Mouse (Mus musculus): ENCODE data around the gene Cwc27.

The Cwc27 gene

GRCm38 (mm10) chr13:104779104-104779670 lies 37.8 kb downstream of the Cwc27 start:
- no peak for DNase-seq (ENCODE audit: low spot score)

GRCm38 (mm10) chr13:104763193-104763592 lies 53.7 kb downstream of the Cwc27 start:
- DNase-seq (ENCODE audit: low spot score) = no peak

GRCm38 (mm10) chr13:104762401-104762800 lies 54.5 kb downstream of the Cwc27 start:
- no peak for DNase-seq (ENCODE audit: low spot score)

- DNase-seq (ENCODE audit: low spot score) = no peak
These were observed 57.6 kb downstream of the Cwc27 start for GRCm38 (mm10) chr13:104759381-104759780.

- no peak for DNase-seq (ENCODE audit: low spot score)
These were observed 69.9 kb downstream of the Cwc27 start for GRCm38 (mm10) chr13:104747032-104747431.

- no peak for DNase-seq (ENCODE audit: low spot score)
These were observed 74.1 kb downstream of the Cwc27 start for GRCm38 (mm10) chr13:104742866-104743265.

- no peak for DNase-seq (ENCODE audit: low spot score)
These were observed 87.5 kb downstream of the Cwc27 start for GRCm38 (mm10) chr13:104729261-104730046.

GRCm38 (mm10) chr13:104727681-104728080 lies 89.3 kb downstream of the Cwc27 start:
- DNase-seq (ENCODE audit: low spot score) = no peak

GRCm38 (mm10) chr13:104720133-104720532 lies 96.8 kb downstream of the Cwc27 start:
- DNase-seq (ENCODE audit: low spot score) = no peak

GRCm38 (mm10) chr13:104694612-104695355 lies 122.2 kb downstream of the Cwc27 start:
- DNase-seq (ENCODE audit: low spot score) = no peak

GRCm38 (mm10) chr13:104692710-104693109 lies 124.2 kb downstream of the Cwc27 start:
- DNase-seq (ENCODE audit: low spot score) = no peak

GRCm38 (mm10) chr13:104685537-104685936 lies 131.4 kb downstream of the Cwc27 start:
- no peak for DNase-seq (ENCODE audit: low spot score)

- no peak for DNase-seq (ENCODE audit: low spot score)
These were observed 132.5 kb downstream of the Cwc27 start for GRCm38 (mm10) chr13:104684361-104685011.

- no peak for DNase-seq (ENCODE audit: low spot score)
These were observed 135.7 kb downstream of the Cwc27 start for GRCm38 (mm10) chr13:104681212-104681611.

GRCm38 (mm10) chr13:104661188-104661587 lies 155.8 kb downstream of the Cwc27 start:
- no peak for DNase-seq (ENCODE audit: low spot score)

- DNase-seq (ENCODE audit: low spot score) = no peak
These were observed 156.8 kb downstream of the Cwc27 start for GRCm38 (mm10) chr13:104660042-104660680.

- DNase-seq (ENCODE audit: low spot score) = no peak
These were observed 160.2 kb downstream of the Cwc27 start for GRCm38 (mm10) chr13:104656666-104657272.

GRCm38 (mm10) chr13:104655137-104655536 lies 161.8 kb downstream of the Cwc27 start:
- DNase-seq (ENCODE audit: low spot score) = no peak

GRCm38 (mm10) chr13:104651763-104652162 lies 165.2 kb downstream of the Cwc27 start:
- DNase-seq (ENCODE audit: low spot score) = no peak

GRCm38 (mm10) chr13:104650654-104651053 lies 166.3 kb downstream of the Cwc27 start:
- DNase-seq (ENCODE audit: low spot score) = no peak

- DNase-seq (ENCODE audit: low spot score) = no peak
These were observed 166.8 kb downstream of the Cwc27 start for GRCm38 (mm10) chr13:104650145-104650544.

Data from urinary bladder, postnatal 10 days (tissue).